Mouse (Mus musculus) gastrocnemius, postnatal 14 days (tissue): ENCODE results near the gene Il17re. TPM values are rescaled to one million over a fixed set of nuclear protein-coding genes. Genes with fewer than 3 reads are reported as not detected.

ENCODE experiments used
- DNase-seq: peaks from one replicate; pipeline ENCODE4 v3.0.0; 2021; ENCODE audit warnings: mixed read lengths
- intact Hi-C: fragments of 180-260 bp; cut with DNase I; formaldehyde crosslinking; loops from one replicate; pipeline ENCODE4 v1.15.1; 2025; ENCODE audit warnings: low total_unique reads
- long read RNA-seq, 2 experiments: library from polyadenylated mRNA; stranded (forward); transcript quantifications; one replicate each; pipeline ENCODE4 v2.0.0; 2021
- total RNA-seq, 2 experiments: library from RNA; stranded (reverse); gene quantifications; 2 replicates each; pipeline ENCODE4 v1.2.3; 2021

The Il17re gene
- total RNA-seq: under 1 TPM; 0.31 to 0.49 TPM
- long read RNA-seq, experiment 1: 0 reads
- long read RNA-seq, experiment 2: 0 reads

DNA sequence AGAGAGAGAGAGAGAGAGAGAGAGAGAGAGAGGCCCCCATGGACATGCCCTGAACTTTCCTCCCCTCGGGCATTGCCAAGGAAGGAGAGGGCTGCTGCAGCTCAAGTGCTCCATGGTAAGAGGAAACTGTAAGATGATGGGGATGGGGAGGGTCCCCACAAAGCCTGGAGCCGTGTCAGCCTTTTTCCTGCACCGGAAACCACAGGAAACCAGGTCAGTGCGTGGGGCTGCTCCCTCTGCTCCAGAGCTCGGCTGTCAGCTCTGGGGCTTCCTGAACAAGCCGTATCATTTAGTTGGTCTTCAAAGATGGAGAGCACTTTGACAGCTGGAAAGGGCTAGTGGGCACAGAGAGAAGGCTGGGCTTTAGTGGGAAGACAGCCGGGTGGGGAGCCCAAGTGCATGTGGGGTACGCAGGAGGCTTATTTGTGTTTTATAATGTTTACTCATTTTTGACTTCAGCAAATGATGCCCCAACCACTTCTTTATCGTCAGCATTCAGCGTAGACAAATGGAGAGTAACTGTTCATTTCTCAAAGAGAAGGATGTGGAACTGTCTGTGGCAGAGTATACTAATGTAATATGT is at the start of gene Il17re:
Gene Il17re, plus strand, starts transcription at position 533 of the 583 bp plus-strand sequence.
- DNase-seq: no peak

DNA sequence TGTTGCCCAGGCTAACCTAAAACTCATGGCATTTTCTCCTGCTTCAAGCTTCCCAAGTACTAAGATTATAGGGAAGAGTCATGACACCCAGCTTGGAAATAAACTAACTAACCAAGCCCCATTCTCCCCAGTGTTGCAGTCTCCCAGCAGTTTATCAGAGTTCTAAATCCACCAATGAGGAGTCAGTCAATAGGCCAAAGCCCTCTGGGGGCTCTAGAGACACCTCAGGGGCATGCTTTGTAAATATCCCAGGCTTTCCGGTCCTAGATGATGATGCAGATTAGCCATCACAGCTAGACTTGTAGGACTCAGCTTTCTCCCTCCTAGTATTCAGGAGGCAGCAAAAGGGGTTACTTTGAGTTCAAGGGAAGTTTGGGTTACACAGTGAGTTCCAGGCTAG is 48.3 kb upstream of the Il17re start:
- DNase-seq: no peak
- intact Hi-C loops: no loop called here

More for the DNA sequence above, at the start of gene Il17re:
- intact Hi-C loops: no loop called here

DNA sequence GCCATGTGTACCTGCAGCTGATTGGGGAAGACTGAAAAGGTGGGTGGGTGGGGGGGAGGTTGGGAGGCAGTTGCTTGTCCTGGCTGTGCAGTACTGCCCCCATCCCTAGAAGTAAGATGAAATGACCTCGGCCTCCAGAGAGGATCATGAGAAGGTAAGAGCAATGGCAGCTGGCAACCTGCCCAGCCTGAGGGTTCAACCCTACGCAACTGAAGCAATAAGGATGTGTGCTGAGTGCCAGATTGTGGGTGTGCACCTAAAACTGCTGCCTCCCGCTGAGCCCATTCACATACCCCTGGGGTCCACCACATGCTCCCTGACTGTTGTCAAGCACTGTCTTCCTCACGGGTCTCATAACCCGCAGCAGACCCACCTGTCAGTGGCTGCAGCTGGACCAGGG is 41.9 kb upstream of the Il17re start:
- no peak for DNase-seq
- intact Hi-C loops: no loop called here

DNA sequence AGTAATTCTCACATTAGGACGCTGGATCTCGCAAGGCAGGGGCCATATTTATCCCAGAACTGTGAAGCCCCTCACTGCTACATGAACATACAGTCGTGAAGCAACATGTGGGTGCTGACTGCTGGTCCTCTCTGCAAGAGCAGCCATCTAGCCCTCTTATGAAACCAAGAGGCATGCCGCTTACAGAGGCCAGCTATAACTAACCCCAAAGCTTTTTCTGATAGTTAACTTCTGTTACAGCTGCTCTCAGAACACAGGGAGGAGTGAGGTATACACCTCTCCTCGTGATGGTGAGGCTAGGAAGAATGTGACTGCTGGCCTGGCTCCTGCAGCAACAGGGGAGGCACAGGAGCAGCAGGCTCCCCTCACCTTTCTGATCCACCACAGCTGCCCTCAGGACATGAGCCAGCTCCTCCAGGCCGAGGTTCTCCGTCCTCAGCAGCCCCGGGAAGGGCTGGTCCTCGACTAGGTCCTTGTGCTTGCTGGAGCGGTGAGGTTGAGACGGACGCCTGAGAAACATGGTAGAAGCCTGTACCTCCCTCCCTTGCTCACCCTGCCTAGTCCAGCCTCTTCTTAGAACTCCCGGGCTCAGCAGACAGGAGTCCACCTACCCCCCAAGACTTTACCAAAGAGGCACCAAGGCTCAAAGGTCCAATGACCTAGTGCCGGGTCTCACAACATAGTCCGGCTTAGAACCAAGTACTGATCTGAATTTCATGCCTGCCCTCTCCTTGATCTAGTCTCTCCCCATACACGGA is 39.7 kb upstream of the Il17re start:
- intact Hi-C loops: no loop called here
- DNase-seq: no peak

DNA sequence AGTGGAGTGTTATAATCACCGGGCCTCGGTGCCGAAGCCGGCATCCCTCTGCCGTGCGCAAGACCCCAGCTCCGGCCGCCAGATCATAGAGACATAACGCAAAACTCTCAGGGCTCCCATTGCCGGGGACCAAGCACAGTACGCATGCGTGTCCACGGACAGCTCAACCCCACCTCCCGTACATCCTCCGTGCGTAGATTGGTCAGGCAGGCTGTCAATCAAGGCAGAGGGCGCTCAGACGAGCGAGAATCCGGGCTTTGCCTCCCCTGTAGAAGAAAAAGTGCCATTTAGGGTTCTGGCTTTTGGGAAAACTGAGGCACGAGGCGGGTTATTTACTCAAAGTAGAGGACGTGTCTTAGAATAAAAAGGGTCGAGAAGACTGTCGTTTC is 39.1 kb upstream of the Il17re start, which contains the start of gene Rpusd3:
Gene Rpusd3, minus strand, starts transcription at position 142 of the 389 bp plus-strand sequence.
- peak; percentile 99 for DNase-seq
- intact Hi-C loops: no loop called here

DNA sequence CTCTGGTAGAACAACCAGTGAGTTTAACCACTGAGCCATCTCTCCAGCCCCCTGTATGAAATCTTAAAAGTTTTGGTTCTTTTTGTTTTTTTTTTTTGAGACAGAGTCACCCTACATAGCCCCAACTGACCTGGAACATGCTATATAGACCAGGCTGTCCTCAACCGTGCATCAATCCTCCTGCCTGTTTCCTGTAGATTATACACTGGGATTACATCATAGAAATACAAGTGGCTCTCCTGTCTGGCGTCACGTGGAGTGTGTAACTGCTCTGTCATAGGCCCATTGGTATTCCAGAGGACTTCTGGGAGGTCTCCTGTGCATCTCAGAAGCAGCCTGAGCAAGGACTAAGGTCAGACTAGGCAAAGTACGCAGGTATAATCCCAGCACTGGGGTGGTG is 35.3 kb upstream of the Il17re start:
- intact Hi-C loops: no loop called here

DNA sequence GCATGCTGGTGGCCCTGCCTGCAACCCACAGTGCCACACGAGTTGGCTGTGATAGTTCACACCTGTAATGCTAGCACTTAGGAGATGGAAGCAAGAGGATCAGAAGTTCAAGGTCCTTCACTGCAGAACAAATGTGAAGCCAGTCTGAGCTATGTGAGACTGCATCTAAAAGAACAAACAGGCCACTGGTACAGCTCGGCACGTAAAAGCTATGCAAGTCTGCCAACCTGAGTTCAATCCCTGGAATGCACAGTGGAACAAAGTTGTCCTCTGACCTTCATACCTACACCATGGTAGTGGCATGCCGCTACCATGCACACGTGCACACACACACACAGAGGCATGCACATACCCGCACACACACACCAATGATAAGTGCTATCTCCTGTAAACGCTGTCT is 34.1 kb upstream of the Il17re start:
- intact Hi-C loops: no loop called here

More for the DNA sequence above, 35.3 kb upstream of the Il17re start:
- DNase-seq: no peak

DNA sequence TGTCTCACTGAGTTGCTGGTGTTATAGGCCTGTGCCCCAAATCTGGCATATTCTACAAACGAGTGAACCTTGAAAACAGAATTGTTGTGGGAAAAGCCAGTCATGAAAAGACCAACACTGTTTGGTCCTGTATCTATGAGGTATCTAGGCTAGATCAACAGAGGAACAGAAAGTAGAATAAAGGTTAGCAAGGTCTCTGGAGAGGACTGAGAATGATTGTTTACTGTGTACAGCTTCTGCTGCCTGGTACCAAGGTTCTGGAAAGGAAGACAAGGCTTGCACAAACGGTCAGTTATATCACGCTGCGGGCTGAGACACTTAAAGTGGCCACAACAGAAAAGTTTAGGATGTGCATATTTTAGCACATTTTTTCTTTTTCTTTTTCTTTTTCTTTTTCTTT is 31.6 kb upstream of the Il17re start:
- intact Hi-C loops: loop anchor here (5.0 kb wide), 1 partner anchor 41 kb away; no protein-coding TSS in a partner anchor
- DNase-seq: no peak

More for the DNA sequence above, 34.1 kb upstream of the Il17re start:
- no peak for DNase-seq

DNA sequence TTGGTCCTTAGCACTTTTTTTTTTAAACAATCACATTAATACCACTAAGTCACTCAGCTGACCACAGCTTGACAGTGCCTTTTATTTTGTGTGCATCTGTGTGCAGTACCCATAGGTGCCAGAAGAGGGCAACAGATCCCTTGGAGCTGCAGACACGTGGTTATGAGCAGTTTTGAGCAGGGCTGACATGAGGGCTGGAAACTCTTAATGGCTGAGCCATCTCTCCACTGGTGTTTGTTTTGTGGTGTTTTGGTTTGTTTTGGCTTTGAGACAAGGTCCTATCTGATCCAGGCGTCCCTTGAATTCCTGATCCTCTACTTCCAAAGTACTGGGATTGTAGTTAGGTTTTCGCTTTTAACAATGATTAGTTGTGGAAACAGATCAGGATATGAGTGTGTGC is 30.9 kb upstream of the Il17re start:
- DNase-seq: no peak
- intact Hi-C loops: loop anchor here (5.0 kb wide), 1 partner anchor 40 kb away; no protein-coding TSS in a partner anchor

DNA sequence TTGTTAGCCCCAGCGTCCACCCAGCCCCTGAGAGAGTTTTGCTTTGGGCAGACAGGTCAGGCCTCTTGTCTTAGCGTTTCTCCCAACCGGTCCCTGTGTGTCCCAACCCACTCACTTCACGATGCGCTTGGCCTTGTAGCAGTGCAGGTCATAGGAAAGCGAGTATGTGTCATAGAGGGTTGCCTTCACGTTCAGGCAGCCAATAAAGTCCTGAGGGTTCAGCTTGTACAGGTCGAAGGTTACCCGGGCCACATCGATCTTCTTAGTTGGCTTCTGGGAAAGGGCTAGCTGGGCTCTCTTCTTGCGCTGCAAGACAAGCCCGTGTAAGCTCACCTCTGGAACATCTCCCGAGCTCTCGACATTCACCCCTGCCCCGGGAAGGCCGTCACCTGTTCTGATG is 30.3 kb upstream of the Il17re start:
- DNase-seq: no peak
- intact Hi-C loops: loop anchor here (5.0 kb wide), 1 partner anchor 39 kb away; no protein-coding TSS in a partner anchor

DNA sequence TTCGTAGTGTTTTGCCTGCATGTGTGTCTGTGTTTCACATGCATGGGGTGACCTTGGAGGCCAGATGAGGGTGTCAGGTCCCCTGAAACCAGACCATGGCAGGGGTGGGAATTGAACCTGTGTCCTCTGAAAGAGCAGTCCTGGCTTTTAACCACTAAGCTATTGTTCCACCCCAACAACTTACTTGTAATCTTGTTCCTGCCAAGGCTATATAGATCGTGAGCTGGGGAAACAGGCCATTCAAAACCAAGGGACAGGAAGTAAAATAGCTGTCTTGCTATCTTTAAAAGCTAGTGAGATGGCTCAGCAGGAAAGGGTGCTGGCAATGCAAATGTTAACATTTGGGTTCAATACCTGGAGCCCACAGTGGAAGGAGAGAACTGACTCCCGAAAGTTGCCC is 28.3 kb upstream of the Il17re start:
- intact Hi-C loops: loop anchor here (5.0 kb wide), 1 partner anchor 37 kb away; no protein-coding TSS in a partner anchor
- DNase-seq: no peak

DNA sequence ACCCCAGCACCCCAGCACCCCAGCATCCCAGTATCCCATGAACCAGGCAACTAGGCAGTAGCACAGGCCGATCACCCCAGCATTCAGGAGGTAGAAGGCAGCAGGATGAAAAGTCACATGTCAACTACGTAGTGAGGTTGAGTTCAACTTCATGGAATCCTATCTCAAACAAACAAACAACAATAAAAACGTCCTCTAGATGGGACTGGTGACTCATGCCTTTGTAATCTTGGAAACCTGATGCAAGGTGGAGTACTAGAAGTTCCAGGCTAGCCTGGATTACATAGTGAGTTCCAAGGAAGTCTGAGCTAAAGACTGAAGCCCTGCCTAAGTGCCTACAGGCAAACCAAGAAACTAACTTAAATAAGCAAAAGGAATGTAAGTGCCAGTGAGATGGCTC is 27.4 kb upstream of the Il17re start:
- DNase-seq: no peak
- intact Hi-C loops: no loop called here

DNA sequence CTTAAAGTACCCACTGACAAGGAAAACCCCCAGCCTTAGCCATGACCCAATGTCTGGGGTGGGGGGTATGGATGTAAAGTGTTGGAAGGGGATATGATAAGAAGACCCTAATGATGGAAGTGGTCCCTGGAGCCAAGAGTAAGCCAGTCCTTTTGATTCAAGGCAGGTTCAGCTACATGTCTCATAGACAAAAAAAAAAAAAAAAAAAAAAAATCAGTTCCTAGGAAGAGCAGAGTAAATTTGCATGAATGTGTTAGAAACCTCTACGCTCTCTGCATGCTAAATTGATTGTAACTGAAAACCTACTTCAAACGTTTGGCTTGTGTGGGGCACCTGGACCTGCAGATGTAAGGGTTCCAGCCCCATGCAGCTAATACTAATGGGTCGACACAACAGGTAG is 26.5 kb upstream of the Il17re start:
- no peak for DNase-seq
- intact Hi-C loops: no loop called here

DNA sequence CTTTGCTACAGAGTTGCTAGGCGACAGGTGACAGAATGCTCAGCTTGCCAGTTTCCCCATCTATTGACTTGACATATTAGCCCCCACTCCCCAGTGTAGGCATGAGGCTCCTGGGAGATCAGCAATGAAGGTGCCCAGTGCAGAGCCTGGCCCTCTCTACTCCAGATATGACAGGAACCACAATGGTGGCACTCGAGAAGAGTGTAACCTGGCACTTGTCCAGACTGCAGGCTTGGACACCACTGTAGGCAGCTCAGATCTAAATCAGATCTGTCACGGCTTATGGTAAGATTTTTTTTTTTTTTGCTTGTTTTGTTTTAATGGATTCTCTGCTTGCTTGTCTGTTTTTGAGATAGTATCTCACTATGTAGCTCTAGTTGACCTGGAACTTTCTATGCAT is 24.6 kb upstream of the Il17re start:
- intact Hi-C loops: no loop called here
- no peak for DNase-seq

DNA sequence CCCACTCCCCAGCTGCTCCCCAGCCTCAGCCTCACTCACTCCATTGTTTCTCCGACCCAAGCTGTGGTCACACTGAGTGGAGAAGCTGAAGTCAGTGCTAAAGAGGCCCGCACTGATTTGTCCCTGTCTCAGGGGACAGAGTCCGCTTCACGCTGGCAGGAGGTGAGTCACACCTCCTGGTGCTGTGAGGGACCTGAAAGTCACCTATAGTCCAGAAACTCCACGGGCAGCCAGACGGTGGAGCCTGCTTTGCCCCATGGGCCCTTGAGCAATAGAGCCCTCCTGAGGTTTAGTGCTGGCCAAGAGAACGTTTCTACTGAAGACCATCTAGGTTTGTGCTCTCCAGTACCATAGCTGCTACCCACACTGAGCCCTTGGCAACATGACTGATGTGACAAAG is 23.6 kb upstream of the Il17re start:
- intact Hi-C loops: no loop called here
- DNase-seq: no peak

DNA sequence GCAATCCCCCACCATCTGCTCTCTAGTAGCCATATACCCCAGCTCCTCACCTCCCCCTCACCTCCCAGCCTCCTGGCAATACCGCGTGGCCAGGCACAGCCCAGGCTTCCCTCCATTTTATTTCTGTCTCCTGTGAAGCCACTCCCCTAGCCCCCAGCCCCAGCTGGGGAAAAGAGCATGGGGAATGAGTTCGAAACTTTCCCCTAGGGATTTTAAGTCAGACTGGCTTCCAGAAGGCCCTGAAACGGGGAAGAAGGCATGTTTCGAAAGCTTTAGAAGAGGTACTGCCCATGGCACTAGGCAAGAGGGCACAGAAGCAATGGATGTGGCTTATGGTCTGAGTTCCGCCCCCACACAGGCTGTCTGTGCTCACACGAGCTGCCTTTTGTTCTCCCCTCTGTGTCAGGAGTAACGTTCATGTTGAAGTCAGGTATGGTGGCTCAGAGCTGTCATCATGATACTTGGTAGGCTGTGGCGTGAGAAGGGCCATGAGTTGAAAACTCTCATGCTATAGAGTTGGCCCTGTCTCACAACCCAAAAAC is 22.5 kb upstream of the Il17re start, which contains the start of gene Cidec:
Gene Cidec, minus strand, starts transcription at position 97 of the 542 bp plus-strand sequence.
- intact Hi-C loops: no loop called here

DNA sequence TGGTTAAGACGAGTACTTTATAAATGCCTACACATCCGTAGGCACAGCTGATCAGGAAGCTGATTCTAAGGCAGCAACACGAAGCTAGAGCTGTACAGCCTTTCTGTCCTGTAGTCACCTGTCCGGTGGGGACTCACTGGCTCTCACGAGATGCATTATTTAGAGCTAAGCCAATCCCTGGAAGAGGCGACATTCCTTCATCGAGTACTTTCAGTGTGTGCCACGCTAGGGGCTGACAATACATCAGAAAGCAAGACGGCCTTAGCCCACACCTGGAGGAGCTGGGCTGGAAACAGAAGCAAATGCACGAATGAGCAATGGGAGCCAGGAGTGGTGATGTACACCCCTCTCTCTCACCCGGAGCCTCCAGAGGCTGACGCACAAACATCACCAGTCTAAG is 21.1 kb upstream of the Il17re start:
- intact Hi-C loops: no loop called here
- no peak for DNase-seq

More for the DNA sequence above, 22.5 kb upstream of the Il17re start, which contains the start of gene Cidec:
- no peak for DNase-seq

DNA sequence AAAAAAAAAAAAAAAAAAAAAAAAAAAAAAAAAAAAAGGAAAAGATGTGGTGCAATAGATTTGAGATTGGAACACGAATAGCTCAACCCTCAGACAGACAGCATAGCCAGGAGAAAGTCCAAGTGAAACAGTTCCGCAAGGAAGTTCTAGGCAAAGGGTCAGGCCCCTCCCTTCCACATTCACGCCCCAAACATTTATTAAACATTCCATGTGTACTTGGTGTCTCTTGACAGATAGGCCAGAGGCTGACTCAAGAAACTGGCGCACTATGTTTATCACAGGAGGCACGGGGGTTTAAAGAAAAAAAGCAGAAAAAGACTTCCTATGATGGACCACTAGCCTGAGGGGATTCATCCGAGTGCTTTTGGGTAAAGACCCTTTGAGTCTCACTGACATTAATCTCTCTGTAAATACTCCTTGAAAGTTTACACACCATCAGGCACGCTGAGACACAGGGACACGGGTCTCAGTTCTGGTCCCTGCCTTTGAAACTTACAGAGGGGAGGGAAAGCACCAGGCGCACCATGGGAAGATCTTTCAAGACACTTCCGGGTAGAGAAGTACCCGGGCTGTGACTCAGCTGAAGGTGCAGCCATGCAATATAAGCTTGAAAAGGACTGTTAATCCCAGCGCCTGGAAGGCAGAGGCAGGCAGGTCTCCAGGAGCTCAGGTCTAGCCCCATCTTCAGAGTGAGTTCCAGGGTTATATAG is 19.4 kb upstream of the Il17re start:
- no peak for DNase-seq
- intact Hi-C loops: no loop called here

DNA sequence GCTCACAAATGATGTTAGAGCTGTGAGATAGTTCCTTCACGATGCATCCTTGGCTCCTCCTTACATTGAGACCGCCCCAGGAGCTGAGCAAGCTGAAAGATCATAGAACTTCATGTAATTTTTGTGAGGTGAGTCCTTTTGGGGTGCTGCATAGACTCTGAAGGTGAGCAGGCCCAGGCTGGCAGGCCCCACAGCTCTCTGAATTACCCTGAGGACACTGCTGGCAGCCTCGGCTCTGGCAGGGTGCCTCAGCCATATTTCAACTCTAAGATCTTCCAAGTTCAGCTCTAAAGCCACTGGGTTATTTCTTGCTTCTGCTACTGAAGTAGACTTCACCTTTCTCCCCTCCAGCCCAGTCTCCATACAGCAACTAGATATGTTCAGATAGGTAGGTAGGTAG is 17.6 kb upstream of the Il17re start:
- intact Hi-C loops: no loop called here
- no peak for DNase-seq

DNA sequence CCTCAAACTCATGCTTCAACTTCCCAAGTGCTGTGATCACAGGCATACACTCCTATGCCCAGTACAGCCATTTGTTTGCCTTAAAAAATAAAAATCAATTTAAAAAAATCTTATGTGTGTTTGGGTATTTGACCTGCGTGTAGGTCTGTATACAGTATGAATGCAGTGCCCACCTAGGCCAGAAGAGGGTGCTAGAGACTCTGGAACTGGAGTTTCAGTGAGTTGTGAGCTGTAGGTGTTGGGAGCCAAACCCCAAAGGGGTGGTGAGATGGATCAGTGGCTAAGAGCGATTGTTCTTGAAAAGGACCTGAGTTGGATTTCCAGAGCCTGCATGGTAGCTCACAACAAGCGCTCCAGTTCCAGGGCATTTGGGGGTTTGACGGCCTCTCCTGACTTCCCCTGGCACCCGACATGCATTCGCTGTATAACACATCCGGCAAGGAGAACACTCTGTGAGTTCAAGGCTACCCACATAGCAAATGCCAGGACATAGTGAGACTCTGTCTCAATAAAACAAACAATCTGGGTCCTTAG is 17.1 kb upstream of the Il17re start:
- intact Hi-C loops: no loop called here
- DNase-seq: peak; percentile 63
